Mouse (Mus musculus): ENCODE results near the gene Gm7356.
"Not testable (repeated sequence)": the region's sequence is repeated elsewhere in the genome, so short reads cannot be mapped to it uniquely, and the experiment has no call there.

Gene Gm7356

GRCm38 (mm10) chr17:14003604-14004003, at the start of gene Gm7356:
TSS of gene Gm7356 (minus strand) at chr17:14003704.
- DNase-seq (ENCODE audit: low spot score), result not testable (repeated sequence)

- not testable (repeated sequence) for DNase-seq (ENCODE audit: low spot score)
Measured at GRCm38 (mm10) chr17:14041880-14042279, 38.4 kb upstream of the Gm7356 start.

GRCm38 (mm10) chr17:14037012-14037411, 33.5 kb upstream of the Gm7356 start:
- not testable (repeated sequence) for DNase-seq (ENCODE audit: low spot score)

GRCm38 (mm10) chr17:14036113-14036512, 32.6 kb upstream of the Gm7356 start:
- not testable (repeated sequence) for DNase-seq (ENCODE audit: low spot score)

- not testable (repeated sequence) for DNase-seq (ENCODE audit: low spot score)
Measured at GRCm38 (mm10) chr17:13993425-13993824, 10.1 kb downstream of the Gm7356 start.

GRCm38 (mm10) chr17:13987690-13988089, 15.8 kb downstream of the Gm7356 start:
- DNase-seq (ENCODE audit: low spot score), result no peak

- DNase-seq (ENCODE audit: low spot score), result not testable (repeated sequence)
Measured at GRCm38 (mm10) chr17:13970796-13971195, 32.7 kb downstream of the Gm7356 start.

- not testable (repeated sequence) for DNase-seq (ENCODE audit: low spot score)
Measured at GRCm38 (mm10) chr17:13969917-13970316, 33.6 kb downstream of the Gm7356 start.

GRCm38 (mm10) chr17:13965048-13965447, 38.5 kb downstream of the Gm7356 start:
- not testable (repeated sequence) for DNase-seq (ENCODE audit: low spot score)

GRCm38 (mm10) chr17:13962245-13962644, 41.3 kb downstream of the Gm7356 start:
- DNase-seq (ENCODE audit: low spot score), result not testable (repeated sequence)

GRCm38 (mm10) chr17:13958129-13958528, 45.4 kb downstream of the Gm7356 start:
- DNase-seq (ENCODE audit: low spot score), result not testable (repeated sequence)

GRCm38 (mm10) chr17:13951570-13951969, 51.9 kb downstream of the Gm7356 start:
- DNase-seq (ENCODE audit: low spot score), result not testable (repeated sequence)
